Mouse (Mus musculus): ENCODE measurements around the gene Phgr1. TPM values are rescaled to one million over a fixed set of nuclear protein-coding genes. Genes with fewer than 3 reads are reported as not detected.

Phgr1 gene
- polyA plus RNA-seq, 1 experiment from 2014 or later = not detected

- H3K4me1 ChIP-seq = peaks cover 24% of the 10 kb centered on the region
- WGBS = 1% methylated on average over 49 of the region's 49 CpGs
- 0 out of 2 replicates have a peak, but pooled peaks cover 3% of the 10 kb centered on the region for H3K27me3 ChIP-seq (replicated peaks; ENCODE audit: low read depth, poor library complexity, severe bottlenecking)
- H3K27ac ChIP-seq (replicated peaks) = peak within 1 kb of the TSS; percentile 95
- no peaks in the 10 kb centered on the region for H3K9me3 ChIP-seq
- peak; percentile 92 for DNase-seq (ENCODE audit: low spot score)
- H3K4me3 ChIP-seq = peak within 1 kb of the TSS; percentile 82
- H3K36me3 ChIP-seq (replicated peaks) = peaks cover 39% of the 10 kb centered on the region
Observed at GRCm38 (mm10) chr2:118813981-118814836, 41.6 kb downstream of the Phgr1 start, which contains the start of gene Knstrn. Gene Knstrn, plus strand, starts transcription at chr2:118814003.

- H3K36me3 ChIP-seq (replicated peaks) = peaks cover 92% of the 10 kb centered on the region
- H3K4me3 ChIP-seq = no peak overlapping the region
- H3K4me1 ChIP-seq = no peaks in the 10 kb centered on the region
- H3K27ac ChIP-seq (replicated peaks) = no peak overlapping the region
- DNase-seq (ENCODE audit: low spot score) = no peak
- peaks cover 5% of the 10 kb centered on the region; the same call in 1 of the 2 replicates for H3K9me3 ChIP-seq
- no peaks in the 10 kb centered on the region for H3K27me3 ChIP-seq (replicated peaks; ENCODE audit: low read depth, poor library complexity, severe bottlenecking)
- 92% methylated on average over 5 of the region's 5 CpGs for WGBS
Observed at GRCm38 (mm10) chr2:118822800-118823199, 50.2 kb downstream of the Phgr1 start.

GRCm38 (mm10) chr2:118824396-118824795 is 51.8 kb downstream of the Phgr1 start:
- H3K9me3 ChIP-seq = peaks cover 5% of the 10 kb centered on the region; the same call in 1 of the 2 replicates
- no peak for DNase-seq (ENCODE audit: low spot score)
- no peaks in the 10 kb centered on the region for H3K4me1 ChIP-seq
- H3K27me3 ChIP-seq (replicated peaks; ENCODE audit: low read depth, poor library complexity, severe bottlenecking) = no peaks in the 10 kb centered on the region
- WGBS = 93% methylated on average over 4 of the region's 4 CpGs
- H3K4me3 ChIP-seq = no peak overlapping the region
- H3K27ac ChIP-seq (replicated peaks) = no peak overlapping the region
- H3K36me3 ChIP-seq (replicated peaks) = peaks cover 92% of the 10 kb centered on the region

Other genes starting within 250 kb of the Phgr1 start
- gene Bmf, start 223.1 kb upstream of the Phgr1 start, polyA plus RNA-seq (2016; fragmentation: Nextera tagmentation; extraction: Ambion mirVana) = 5.6 and 6.0 TPM in 2 replicates
- gene Bub1b, start 174.6 kb upstream of the Phgr1 start, polyA plus RNA-seq (2016; fragmentation: Nextera tagmentation; extraction: Ambion mirVana) = 162 and 169 TPM in 2 replicates
- 0.45 and 0.72 TPM in 2 replicates for gene Pak6, start 109.5 kb upstream of the Phgr1 start, polyA plus RNA-seq (2016; fragmentation: Nextera tagmentation; extraction: Ambion mirVana)
- gene Ankrd63, start 68.8 kb upstream of the Phgr1 start, polyA plus RNA-seq (2016; fragmentation: Nextera tagmentation; extraction: Ambion mirVana) = not detected in 2 replicates
- 0.41 and 0.44 TPM in 2 replicates for gene Plcb2, start 44.3 kb upstream of the Phgr1 start, polyA plus RNA-seq (2016; fragmentation: Nextera tagmentation; extraction: Ambion mirVana)
- gene Inafm2, start 27.0 kb upstream of the Phgr1 start, polyA plus RNA-seq (2016; fragmentation: Nextera tagmentation; extraction: Ambion mirVana) = 15.8 and 16.8 TPM in 2 replicates
- 0.29 and 0.41 TPM in 2 replicates for gene Ccdc9b, start 10.1 kb upstream of the Phgr1 start, polyA plus RNA-seq (2016; fragmentation: Nextera tagmentation; extraction: Ambion mirVana)
- 1.2 and 1.4 TPM in 2 replicates for gene Disp2, start 7.0 kb downstream of the Phgr1 start, polyA plus RNA-seq (2016; fragmentation: Nextera tagmentation; extraction: Ambion mirVana)
- gene Knstrn, start 41.2 kb downstream of the Phgr1 start, polyA plus RNA-seq (2016; fragmentation: Nextera tagmentation; extraction: Ambion mirVana) = 149 and 150 TPM in 2 replicates
- gene Ivd, start 89.2 kb downstream of the Phgr1 start, polyA plus RNA-seq (2016; fragmentation: Nextera tagmentation; extraction: Ambion mirVana) = 74.0 and 81.3 TPM in 2 replicates
- gene Bahd1, start 127.6 kb downstream of the Phgr1 start, polyA plus RNA-seq (2016; fragmentation: Nextera tagmentation; extraction: Ambion mirVana) = 3.2 and 3.3 TPM in 2 replicates
- 20.8 and 22.2 TPM in 2 replicates for gene Chst14, start 153.7 kb downstream of the Phgr1 start, polyA plus RNA-seq (2016; fragmentation: Nextera tagmentation; extraction: Ambion mirVana)